Mouse (Mus musculus) activated CD4-positive, CD25-positive, alpha-beta regulatory T cell, adult 9 weeks (primary cell): ENCODE data around the gene Gpr84. TPM values are rescaled to one million over a fixed set of nuclear protein-coding genes. Genes with fewer than 3 reads are reported as not detected.

Experiments used
- polyA plus RNA-seq: library from polyadenylated mRNA; unstranded; fragments of 100-300 nt; shearing (Covaris generic); gene quantifications from one replicate; pipeline ENCODE4 v1.2.1, GENCODE M21; 2017

Gpr84 gene
- polyA plus RNA-seq: not detected

GRCm38 (mm10) chr15:103310365-103310910, at the start of gene Gpr84:
Gene Gpr84 (minus strand): TSS chr15:103310612.

GRCm38 (mm10) chr15:103339961-103340337, 29.5 kb upstream of the Gpr84 start, which contains the start of gene Zfp385a:
Gene Zfp385a (minus strand): TSS chr15:103340093.

DNA sequence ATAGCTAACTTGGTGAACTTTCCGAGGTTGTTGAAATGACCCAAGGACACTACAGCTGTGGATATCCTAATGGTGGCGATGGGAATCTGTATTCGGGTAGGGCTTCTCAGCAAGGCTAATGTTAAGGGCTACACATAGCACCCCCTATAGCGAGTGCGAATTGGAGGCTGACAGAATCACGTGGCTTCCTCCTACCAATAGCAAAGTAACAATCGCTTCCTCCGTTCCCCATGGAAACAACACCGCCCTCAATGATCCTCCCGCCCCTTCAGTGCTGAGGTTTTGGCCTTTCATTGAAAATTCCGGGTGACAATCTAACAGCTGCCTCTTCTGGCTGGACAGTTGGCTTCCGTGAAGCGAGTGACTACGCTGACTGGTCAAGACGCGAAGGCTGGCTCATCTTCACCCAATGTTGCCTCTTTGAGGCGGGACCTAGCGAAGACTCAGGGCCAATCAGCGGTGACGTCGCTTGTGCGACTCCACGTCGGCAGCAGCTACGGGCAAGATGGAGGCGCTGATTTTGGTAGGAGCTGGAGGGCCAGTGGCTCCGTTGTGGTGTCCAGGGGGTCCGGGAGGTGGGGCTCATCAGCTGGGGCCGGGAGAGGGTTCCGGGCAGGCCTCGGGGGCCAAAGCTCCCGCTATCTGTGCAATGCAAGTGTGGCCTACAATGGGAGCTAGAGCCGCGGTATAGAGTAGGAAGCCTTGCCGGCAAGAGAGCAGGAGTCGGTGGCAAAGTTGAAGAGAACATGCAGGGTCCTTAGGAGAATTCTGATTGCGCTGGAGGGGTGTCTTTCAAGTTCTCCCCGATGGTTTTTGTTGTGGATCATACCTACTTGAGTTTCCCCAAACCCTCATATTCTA, 37.8 kb downstream of the Gpr84 start, which contains the start of gene Copz1:
Gene Copz1 (plus strand): TSS at position 296 of the 861 bp plus-strand sequence.

Other genes starting within 250 kb of the Gpr84 start
- gene Smug1, start 143.5 kb downstream of the Gpr84 start, polyA plus RNA-seq: 12.6 TPM
- gene Cbx5, start 70.8 kb downstream of the Gpr84 start, polyA plus RNA-seq: 22.5 TPM
- gene Hnrnpa1, start 70.2 kb downstream of the Gpr84 start, polyA plus RNA-seq: 147 TPM
- 1.1 TPM for gene Nfe2, start 52.2 kb downstream of the Gpr84 start, polyA plus RNA-seq
- 187 TPM for gene Copz1, start 37.9 kb downstream of the Gpr84 start, polyA plus RNA-seq
- 0.20 TPM for gene Zfp385a, start 29.5 kb upstream of the Gpr84 start, polyA plus RNA-seq
- gene Itga5, start 56.2 kb upstream of the Gpr84 start, polyA plus RNA-seq: 5.9 TPM
- gene Gtsf1, start 119.9 kb upstream of the Gpr84 start, polyA plus RNA-seq: not detected
- not detected for gene Gtsf2, start 137.9 kb upstream of the Gpr84 start, polyA plus RNA-seq
- 189 TPM for gene Nckap1l, start 143.2 kb upstream of the Gpr84 start, polyA plus RNA-seq
- gene Pde1b, start 192.4 kb upstream of the Gpr84 start, polyA plus RNA-seq: 2.6 TPM
- not detected for gene Ppp1r1a, start 227.4 kb upstream of the Gpr84 start, polyA plus RNA-seq